Mouse (Mus musculus): ENCODE measurements at regions not wholly inside any gene's neighbourhood (a gene's known extent, or its start where the extent isn't known, plus 50 kb on each side); places are given as distances from the start of the nearest gene placed in this dataset.

GRCm38 (mm10) chr3:38567946-38568595 is 83.4 kb upstream of the Ankrd50 start:
- 68% methylated on average over 8 of the region's 8 CpGs for WGBS
- no peak overlapping the region for H3K4me3 ChIP-seq (ENCODE audit: control insufficient read depth in 1 of 2, insufficient read depth in 1 of 2, low read depth in 1 of 2, low read length in 2 of 2)
- ATAC-seq (ENCODE audit: insufficient number of reproducible peaks, insufficient read depth, low FRiP score, low read depth) = no peak
- H3K27ac ChIP-seq (replicated peaks in 1 of 2; ENCODE audit: control insufficient read depth in 1 of 2, insufficient read depth in 1 of 2, low read depth in 2 of 2, low read length in 2 of 2) = no peak overlapping the region
- peaks cover 0 to 9% of the 10 kb centered on the region in 2 experiments; a peak in 3 of 4 replicates for H3K4me1 ChIP-seq (ENCODE audit: control insufficient read depth in 2 of 2, insufficient read depth in 2 of 2, low read length in 2 of 2)
- no peaks in the 10 kb centered on the region for H3K36me3 ChIP-seq (ENCODE audit: control insufficient read depth, insufficient read depth, low read length)
- H3K27me3 ChIP-seq (ENCODE audit: control insufficient read depth, insufficient read depth, low read length) = no peaks in the 10 kb centered on the region
- H3K4me2 ChIP-seq (ENCODE audit: low read length) = no peak overlapping the region
- H3K9ac ChIP-seq (ENCODE audit: low read length) = no peak overlapping the region
- no peaks in the 10 kb centered on the region for H3K9me3 ChIP-seq (ENCODE audit: control insufficient read depth, low read length)

DNA sequence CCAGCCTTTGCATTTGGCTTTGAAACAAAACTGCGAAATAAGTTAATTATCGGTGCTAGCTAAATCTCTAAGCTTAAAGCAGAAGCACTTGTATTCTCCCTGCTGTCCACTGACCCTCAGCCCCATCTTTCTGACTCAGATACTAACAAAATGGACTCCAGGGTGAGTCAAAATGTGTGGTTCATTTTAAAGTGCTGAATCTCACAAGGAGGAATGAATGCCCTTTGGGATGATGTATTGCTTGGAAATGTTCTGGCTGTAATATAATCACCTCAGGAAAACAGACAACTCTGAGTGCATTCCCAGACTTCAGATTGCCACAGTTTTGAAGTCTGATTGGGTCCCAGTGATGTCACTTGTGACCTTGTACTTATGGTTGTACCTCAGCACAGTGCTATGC is 81.9 kb upstream of the Ankrd50 start:
- no peak overlapping the region for H3K9ac ChIP-seq (ENCODE audit: low read length)
- no peak for ATAC-seq (ENCODE audit: insufficient number of reproducible peaks, insufficient read depth, low FRiP score, low read depth)
- peaks cover 0 to 9% of the 10 kb centered on the region in 2 experiments; a peak in 3 of 4 replicates for H3K4me1 ChIP-seq (ENCODE audit: control insufficient read depth in 2 of 2, insufficient read depth in 2 of 2, low read length in 2 of 2)
- H3K36me3 ChIP-seq (ENCODE audit: control insufficient read depth, insufficient read depth, low read length) = no peaks in the 10 kb centered on the region
- H3K4me3 ChIP-seq (ENCODE audit: control insufficient read depth in 1 of 2, insufficient read depth in 1 of 2, low read depth in 1 of 2, low read length in 2 of 2) = no peak overlapping the region
- H3K9me3 ChIP-seq (ENCODE audit: control insufficient read depth, low read length) = no peaks in the 10 kb centered on the region
- H3K27me3 ChIP-seq (ENCODE audit: control insufficient read depth, insufficient read depth, low read length) = no peaks in the 10 kb centered on the region
- WGBS = 90% methylated on average over 2 of the region's 2 CpGs
- H3K27ac ChIP-seq (replicated peaks in 1 of 2; ENCODE audit: control insufficient read depth in 1 of 2, insufficient read depth in 1 of 2, low read depth in 2 of 2, low read length in 2 of 2) = no peak overlapping the region
- H3K4me2 ChIP-seq (ENCODE audit: low read length) = no peak overlapping the region

- WGBS = 43% methylated on average over 2 of the region's 2 CpGs
- H3K4me2 ChIP-seq (ENCODE audit: low read length) = no peak overlapping the region
- H3K27me3 ChIP-seq (ENCODE audit: control insufficient read depth, insufficient read depth, low read length) = no peaks in the 10 kb centered on the region
- H3K4me3 ChIP-seq (ENCODE audit: control insufficient read depth in 1 of 2, insufficient read depth in 1 of 2, low read depth in 1 of 2, low read length in 2 of 2) = no peak overlapping the region
- no peak overlapping the region for H3K27ac ChIP-seq (replicated peaks in 1 of 2; ENCODE audit: control insufficient read depth in 1 of 2, insufficient read depth in 1 of 2, low read depth in 2 of 2, low read length in 2 of 2)
- H3K9me3 ChIP-seq (ENCODE audit: control insufficient read depth, low read length) = no peaks in the 10 kb centered on the region
- H3K9ac ChIP-seq (ENCODE audit: low read length) = no peak overlapping the region
- ATAC-seq (ENCODE audit: insufficient number of reproducible peaks, insufficient read depth, low FRiP score, low read depth) = no peak
- peaks cover 0 to 9% of the 10 kb centered on the region in 2 experiments; a peak in 3 of 4 replicates for H3K4me1 ChIP-seq (ENCODE audit: control insufficient read depth in 2 of 2, insufficient read depth in 2 of 2, low read length in 2 of 2)
- H3K36me3 ChIP-seq (ENCODE audit: control insufficient read depth, insufficient read depth, low read length) = no peaks in the 10 kb centered on the region
Measured at GRCm38 (mm10) chr3:38564844-38565243, 80.2 kb upstream of the Ankrd50 start.

DNA sequence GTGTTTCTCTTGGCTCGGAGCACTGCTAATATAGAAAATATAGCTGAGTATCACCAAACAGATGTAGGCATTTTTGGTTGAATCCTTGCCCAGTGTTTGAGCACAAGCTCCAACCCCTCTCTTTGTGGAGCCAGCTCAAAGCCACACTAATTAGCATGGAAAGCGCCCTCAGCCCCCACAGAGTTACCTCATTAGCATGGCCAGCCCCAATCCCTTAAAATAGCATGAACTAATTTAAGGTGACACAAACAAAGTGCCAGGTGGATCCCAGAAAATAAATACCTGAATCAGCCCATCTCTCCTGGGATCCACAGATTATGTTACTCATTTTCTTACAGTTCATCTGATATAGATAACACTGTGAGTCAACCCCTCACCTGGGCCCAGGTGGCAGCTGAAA is 79.7 kb upstream of the Ankrd50 start:
- H3K27ac ChIP-seq (replicated peaks in 1 of 2; ENCODE audit: control insufficient read depth in 1 of 2, insufficient read depth in 1 of 2, low read depth in 2 of 2, low read length in 2 of 2) = no peak overlapping the region
- ATAC-seq (ENCODE audit: insufficient number of reproducible peaks, insufficient read depth, low FRiP score, low read depth) = no peak
- H3K9me3 ChIP-seq (ENCODE audit: control insufficient read depth, low read length) = no peaks in the 10 kb centered on the region
- H3K4me2 ChIP-seq (ENCODE audit: low read length) = no peak overlapping the region
- H3K36me3 ChIP-seq (ENCODE audit: control insufficient read depth, insufficient read depth, low read length) = no peaks in the 10 kb centered on the region
- no peaks in the 10 kb centered on the region for H3K27me3 ChIP-seq (ENCODE audit: control insufficient read depth, insufficient read depth, low read length)
- no peak overlapping the region for H3K4me3 ChIP-seq (ENCODE audit: control insufficient read depth in 1 of 2, insufficient read depth in 1 of 2, low read depth in 1 of 2, low read length in 2 of 2)
- no peak overlapping the region for H3K9ac ChIP-seq (ENCODE audit: low read length)
- H3K4me1 ChIP-seq (ENCODE audit: control insufficient read depth in 2 of 2, insufficient read depth in 2 of 2, low read length in 2 of 2) = peaks cover 0 to 8% of the 10 kb centered on the region in 2 experiments; a peak in 3 of 4 replicates
- 33% methylated on average over 2 of the region's 2 CpGs for WGBS

DNA sequence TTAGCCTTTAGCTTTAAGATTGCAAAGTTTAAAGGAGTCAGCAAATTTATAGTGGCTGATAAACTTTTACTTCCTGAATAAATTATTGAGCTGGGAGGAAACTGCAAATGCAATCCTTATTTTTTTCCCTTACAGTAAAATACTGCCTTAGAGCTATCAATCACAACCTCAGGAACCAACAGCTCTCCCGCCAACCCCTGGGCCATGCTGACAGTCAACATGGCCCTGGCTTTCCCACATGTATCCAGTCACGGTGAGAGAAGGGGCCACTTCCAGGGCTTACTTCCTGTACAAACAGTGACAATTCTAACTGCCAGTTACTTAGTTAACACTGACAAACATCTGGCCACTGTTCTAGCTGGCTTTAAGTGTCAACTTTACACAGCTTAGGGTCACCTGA is 76.5 kb upstream of the Ankrd50 start:
- Histone ChIP-seq H3K4me2 (ENCODE audit: low read length) (no peak overlapping the region), H3K4me3 (ENCODE audit: control insufficient read depth in 1 of 2, insufficient read depth in 1 of 2, low read depth in 1 of 2, low read length in 2 of 2) (no peak overlapping the region), H3K9me3 (ENCODE audit: control insufficient read depth, low read length) (no peaks in the 10 kb centered on the region), H3K9ac (ENCODE audit: low read length) (no peak overlapping the region), H3K27me3 (ENCODE audit: control insufficient read depth, insufficient read depth, low read length) (no peaks in the 10 kb centered on the region), H3K36me3 (ENCODE audit: control insufficient read depth, insufficient read depth, low read length) (no peaks in the 10 kb centered on the region), H3K27ac (replicated peaks in 1 of 2; ENCODE audit: control insufficient read depth in 1 of 2, insufficient read depth in 1 of 2, low read depth in 2 of 2, low read length in 2 of 2) (no peak overlapping the region), H3K4me1 (ENCODE audit: control insufficient read depth in 2 of 2, insufficient read depth in 2 of 2, low read length in 2 of 2) (no peaks in the 10 kb centered on the region)
- no peak for ATAC-seq (ENCODE audit: insufficient number of reproducible peaks, insufficient read depth, low FRiP score, low read depth)
- 61% methylated on average over 2 of the region's 2 CpGs for WGBS

DNA sequence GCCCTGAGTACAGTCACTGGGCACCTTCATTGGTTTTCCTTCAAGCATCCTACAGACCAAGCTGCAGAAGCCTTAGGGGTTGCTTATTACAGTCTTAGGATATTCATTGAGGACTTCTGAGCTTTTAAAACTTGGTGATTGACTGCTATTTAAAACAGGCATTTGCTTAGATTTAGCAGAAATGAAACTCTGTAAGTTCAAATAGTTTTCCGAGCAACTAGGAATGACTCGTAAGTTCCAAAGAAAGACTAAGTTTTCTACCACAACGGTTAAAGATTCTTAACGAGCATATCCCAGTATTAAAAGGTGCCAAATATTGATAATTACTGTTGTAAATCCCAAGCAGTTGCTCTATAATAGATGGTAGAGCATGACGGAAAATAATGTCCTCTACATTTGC is 71.3 kb upstream of the Ankrd50 start:
- Histone ChIP-seq H3K27ac (replicated peaks in 1 of 2; ENCODE audit: control insufficient read depth in 1 of 2, insufficient read depth in 1 of 2, low read depth in 2 of 2, low read length in 2 of 2) (no peak overlapping the region), H3K4me3 (ENCODE audit: control insufficient read depth in 1 of 2, insufficient read depth in 1 of 2, low read depth in 1 of 2, low read length in 2 of 2) (no peak overlapping the region), H3K9me3 (ENCODE audit: control insufficient read depth, low read length) (no peaks in the 10 kb centered on the region), H3K4me2 (ENCODE audit: low read length) (no peak overlapping the region), H3K9ac (ENCODE audit: low read length) (no peak overlapping the region), H3K27me3 (ENCODE audit: control insufficient read depth, insufficient read depth, low read length) (no peaks in the 10 kb centered on the region), H3K36me3 (ENCODE audit: control insufficient read depth, insufficient read depth, low read length) (no peaks in the 10 kb centered on the region), H3K4me1 (ENCODE audit: control insufficient read depth in 2 of 2, insufficient read depth in 2 of 2, low read length in 2 of 2) (no peaks in the 10 kb centered on the region)
- 88% methylated on average over 5 of the region's 5 CpGs for WGBS
- ATAC-seq (ENCODE audit: insufficient number of reproducible peaks, insufficient read depth, low FRiP score, low read depth) = no peak

GRCm38 (mm10) chr3:38553470-38554043 is 68.9 kb upstream of the Ankrd50 start:
- H3K4me3 ChIP-seq (ENCODE audit: control insufficient read depth in 1 of 2, insufficient read depth in 1 of 2, low read depth in 1 of 2, low read length in 2 of 2) = no peak overlapping the region
- ATAC-seq (ENCODE audit: insufficient number of reproducible peaks, insufficient read depth, low FRiP score, low read depth) = no peak
- H3K36me3 ChIP-seq (ENCODE audit: control insufficient read depth, insufficient read depth, low read length) = no peaks in the 10 kb centered on the region
- H3K27me3 ChIP-seq (ENCODE audit: control insufficient read depth, insufficient read depth, low read length) = no peaks in the 10 kb centered on the region
- peaks cover 4% of the 10 kb centered on the region; the same call in 1 of the 2 replicates for H3K9me3 ChIP-seq (ENCODE audit: control insufficient read depth, low read length)
- 80% methylated on average over 4 of the region's 4 CpGs for WGBS
- H3K4me2 ChIP-seq (ENCODE audit: low read length) = no peak overlapping the region
- no peaks in the 10 kb centered on the region for H3K4me1 ChIP-seq (ENCODE audit: control insufficient read depth in 2 of 2, insufficient read depth in 2 of 2, low read length in 2 of 2)
- no peak overlapping the region for H3K27ac ChIP-seq (replicated peaks in 1 of 2; ENCODE audit: control insufficient read depth in 1 of 2, insufficient read depth in 1 of 2, low read depth in 2 of 2, low read length in 2 of 2)
- no peak overlapping the region for H3K9ac ChIP-seq (ENCODE audit: low read length)

DNA sequence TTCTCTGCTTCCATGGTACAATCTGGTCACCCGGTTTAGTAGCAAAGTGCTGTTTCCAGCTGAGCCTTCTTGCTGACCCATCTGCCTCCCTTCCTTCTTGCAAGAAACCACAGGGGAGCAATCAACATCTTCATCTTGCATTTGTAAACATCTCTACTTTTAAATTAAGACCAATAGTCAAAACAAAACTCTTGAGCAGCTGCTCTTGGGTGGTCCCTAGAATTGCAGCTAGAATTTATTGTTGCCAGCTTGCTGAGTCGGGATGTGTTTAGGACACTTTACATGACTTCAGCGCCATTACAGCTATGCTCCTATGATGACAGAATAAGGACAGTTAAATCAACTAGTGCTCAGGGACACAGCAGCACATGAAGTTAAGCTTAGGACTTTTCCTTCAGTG is 62.4 kb upstream of the Ankrd50 start:
- ATAC-seq (ENCODE audit: insufficient number of reproducible peaks, insufficient read depth, low FRiP score, low read depth) = no peak
- H3K36me3 ChIP-seq (ENCODE audit: control insufficient read depth, insufficient read depth, low read length) = no peaks in the 10 kb centered on the region
- peaks cover 4% of the 10 kb centered on the region; the same call in 1 of the 2 replicates for H3K9me3 ChIP-seq (ENCODE audit: control insufficient read depth, low read length)
- H3K27me3 ChIP-seq (ENCODE audit: control insufficient read depth, insufficient read depth, low read length) = no peaks in the 10 kb centered on the region
- no peak overlapping the region for H3K9ac ChIP-seq (ENCODE audit: low read length)
- H3K4me3 ChIP-seq (ENCODE audit: control insufficient read depth in 1 of 2, insufficient read depth in 1 of 2, low read depth in 1 of 2, low read length in 2 of 2) = no peak overlapping the region
- no peak overlapping the region for H3K27ac ChIP-seq (replicated peaks in 1 of 2; ENCODE audit: control insufficient read depth in 1 of 2, insufficient read depth in 1 of 2, low read depth in 2 of 2, low read length in 2 of 2)
- H3K4me1 ChIP-seq (ENCODE audit: control insufficient read depth in 2 of 2, insufficient read depth in 2 of 2, low read length in 2 of 2) = no peaks in the 10 kb centered on the region
- 79% methylated on average over 3 of the region's 3 CpGs for WGBS
- H3K4me2 ChIP-seq (ENCODE audit: low read length) = no peak overlapping the region
